Mouse (Mus musculus): Measurements from ENCODE around the gene Trio. TPM values are rescaled to one million over a fixed set of nuclear protein-coding genes. Genes with fewer than 3 reads are reported as not detected.

Gene Trio
- polyA plus RNA-seq, 1 experiment from 2014 or later = 32.7 TPM

DNA sequence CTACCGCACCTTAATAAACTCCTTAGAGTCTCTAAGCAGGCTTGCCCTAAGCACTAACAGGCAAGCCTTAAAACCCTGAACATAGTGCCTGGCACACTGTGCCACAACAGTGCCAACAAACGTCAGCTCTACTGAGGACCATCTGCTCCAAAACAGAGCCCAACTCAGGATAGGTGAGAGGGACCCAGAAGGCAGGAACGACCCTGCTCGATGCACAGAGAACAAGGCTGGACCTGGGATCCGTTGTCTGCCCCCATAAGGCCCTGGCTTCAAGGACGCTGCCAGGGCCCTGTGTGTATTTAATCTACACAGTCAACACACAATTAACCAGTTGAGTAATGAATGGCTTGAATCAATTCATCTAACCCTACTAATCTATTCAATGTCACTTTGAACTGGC is 86.8 kb downstream of the Trio start:
- Histone ChIP-seq H3K79me2 (ENCODE audit: inconsistent target) (peaks cover 96% of the 10 kb centered on the region), H3K27ac (peak overlapping the region; percentile 71; the same call in 1 of the 2 replicates), H3K4me3 (ENCODE audit: inconsistent target) (no peak overlapping the region), H3K36me3 (ENCODE audit: inconsistent target) (no peaks in the 10 kb centered on the region)
- WGBS (ENCODE audit: missing documents) = 95% methylated on average over 6 of the region's 6 CpGs

DNA sequence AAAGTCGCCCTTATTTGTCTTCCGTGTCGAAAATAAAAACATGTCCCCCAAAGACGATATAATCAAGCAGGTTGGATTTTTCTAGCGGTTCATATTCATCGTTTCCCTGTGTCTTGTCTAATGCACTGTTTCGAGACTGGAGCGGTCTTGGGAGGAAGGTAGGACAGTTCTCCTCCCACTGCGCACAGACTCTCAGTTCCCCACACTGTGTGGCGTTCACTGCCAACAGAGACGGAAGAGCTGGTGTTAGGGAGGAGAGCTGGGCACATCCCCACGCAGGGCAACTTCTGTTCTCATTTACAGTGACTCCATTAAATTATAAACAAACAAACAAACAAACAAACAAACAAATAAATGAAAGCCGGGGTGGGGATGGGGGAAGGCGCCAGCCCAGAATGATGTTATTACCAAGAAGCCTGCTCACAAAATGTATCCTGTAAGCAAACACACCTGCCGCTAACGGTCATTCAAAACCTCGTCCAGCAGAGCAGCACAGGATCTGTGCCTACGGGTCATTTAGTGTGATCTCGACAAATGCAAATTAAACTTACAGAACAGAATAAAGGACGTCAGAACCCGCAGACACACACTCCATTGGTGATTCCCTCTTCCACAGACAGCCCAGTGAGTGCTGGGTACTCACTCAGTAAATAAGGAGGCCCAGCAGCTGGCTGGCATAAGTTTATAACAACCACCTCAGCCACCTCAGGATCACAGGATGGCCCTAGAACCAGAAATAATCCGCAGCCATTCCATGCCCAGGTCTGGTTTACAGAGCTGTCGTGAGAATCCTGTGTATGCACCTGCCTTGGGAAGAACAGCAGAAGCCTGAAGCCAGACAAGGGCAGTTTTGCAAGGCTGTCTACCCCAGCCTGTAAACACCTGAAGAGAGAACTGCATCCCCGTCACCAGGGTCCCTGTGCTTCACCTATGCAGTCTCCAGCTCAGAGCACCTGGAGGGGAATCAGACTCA is 87.5 kb downstream of the Trio start:
- Histone ChIP-seq H3K4me3 (ENCODE audit: inconsistent target) (no peak overlapping the region; the same call in 1 of the 2 replicates), H3K36me3 (ENCODE audit: inconsistent target) (no peaks in the 10 kb centered on the region), H3K27ac (peak overlapping the region; percentile 71), H3K79me2 (ENCODE audit: inconsistent target) (peaks cover 96% of the 10 kb centered on the region)
- WGBS (ENCODE audit: missing documents) = 64% methylated on average over 24 of the region's 24 CpGs

DNA sequence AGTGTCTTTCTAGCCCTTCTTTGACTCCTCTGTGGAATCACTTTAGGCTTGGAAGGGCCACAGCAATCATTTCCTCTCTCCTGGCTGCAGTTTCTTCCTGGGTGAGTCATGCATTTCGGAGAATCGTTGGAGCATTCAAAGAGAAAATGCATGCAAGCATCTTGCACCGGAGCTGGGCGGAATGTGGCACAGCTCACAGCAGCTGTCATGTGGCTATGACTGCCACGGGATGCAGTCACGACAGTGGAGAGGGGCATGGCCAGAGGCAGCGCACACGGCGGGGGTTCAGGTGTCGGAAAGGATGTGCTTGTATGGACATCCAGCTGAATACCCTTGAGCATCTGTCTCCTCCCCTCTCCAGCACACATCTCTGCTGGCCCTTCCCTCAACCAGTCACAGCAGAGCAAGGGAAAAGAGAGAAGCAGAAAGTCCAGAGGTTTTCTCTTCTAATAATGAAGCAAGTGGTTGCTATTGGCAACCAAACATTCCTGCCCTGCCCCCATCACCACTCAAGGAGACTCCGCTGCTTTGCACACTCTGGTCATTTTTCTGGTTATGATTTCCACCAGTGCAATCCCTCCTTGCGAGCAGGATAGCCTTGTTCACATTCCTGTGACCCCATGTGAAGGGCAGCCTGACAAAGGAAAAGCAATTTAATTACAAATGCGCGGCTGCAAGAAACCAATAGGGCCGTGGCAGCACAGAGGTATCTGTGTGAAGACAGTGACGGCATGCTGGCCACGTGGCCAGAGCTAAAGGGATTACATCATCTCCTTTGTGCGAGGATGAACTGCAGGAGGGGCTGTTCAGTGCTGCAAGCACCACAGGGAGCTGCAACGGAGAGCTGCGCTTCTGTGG is 88.4 kb downstream of the Trio start:
- WGBS (ENCODE audit: missing documents) = 60% methylated on average over 20 of the region's 20 CpGs
- H3K4me3 ChIP-seq (ENCODE audit: inconsistent target) = no peak overlapping the region; the same call in 1 of the 2 replicates
- H3K36me3 ChIP-seq (ENCODE audit: inconsistent target) = no peaks in the 10 kb centered on the region
- H3K79me2 ChIP-seq (ENCODE audit: inconsistent target) = peaks cover 96% of the 10 kb centered on the region
- peak overlapping the region; percentile 71 for H3K27ac ChIP-seq

DNA sequence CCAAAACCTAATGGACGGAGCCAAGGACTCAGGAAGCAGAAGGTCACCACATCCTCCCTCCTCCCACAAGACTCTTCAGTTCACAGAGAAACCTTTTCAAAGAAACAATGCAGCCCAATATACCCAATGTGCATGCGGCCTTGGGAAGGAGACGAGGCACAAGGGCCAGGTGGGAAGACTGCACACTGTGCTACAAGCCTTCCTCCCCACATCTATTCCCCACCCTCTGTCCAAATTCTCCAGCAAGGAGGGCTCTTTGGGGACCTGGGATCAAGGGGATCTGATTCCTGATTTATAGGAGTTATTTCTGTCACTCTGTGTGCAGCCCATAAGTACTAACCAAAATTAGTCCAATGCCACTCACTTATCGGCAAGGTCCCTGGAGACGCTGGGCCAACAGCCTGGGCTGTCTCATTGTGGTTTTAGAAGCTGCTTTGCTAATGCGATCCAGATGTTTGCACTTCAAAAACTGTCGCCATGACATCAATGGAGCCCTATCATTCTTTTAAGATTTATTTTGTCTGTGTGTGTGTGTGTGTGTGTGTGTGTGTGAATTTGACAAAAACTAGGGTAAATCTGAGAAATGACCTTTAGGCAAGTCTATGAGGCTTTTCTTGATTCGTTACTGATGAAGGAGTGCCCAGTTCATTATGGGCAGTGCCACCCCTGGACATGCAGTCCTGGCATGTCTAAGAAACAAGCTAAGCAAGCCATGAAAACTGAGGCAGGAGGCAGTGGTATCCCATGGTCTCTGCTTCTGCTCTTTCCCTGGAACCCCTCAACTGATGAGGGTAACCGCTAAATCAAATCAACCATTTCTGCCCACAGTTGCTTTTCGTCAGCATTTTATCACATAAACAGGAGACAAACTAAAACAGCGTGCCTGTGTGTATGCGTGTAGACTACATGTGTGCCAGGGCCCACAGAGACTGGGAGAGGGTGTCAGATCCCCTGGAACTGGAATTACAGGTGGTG is 89.6 kb downstream of the Trio start:
- H3K4me3 ChIP-seq (ENCODE audit: inconsistent target) = no peak overlapping the region
- H3K36me3 ChIP-seq (ENCODE audit: inconsistent target) = no peaks in the 10 kb centered on the region
- peak overlapping the region; percentile 71 for H3K27ac ChIP-seq
- peaks cover 99% of the 10 kb centered on the region for H3K79me2 ChIP-seq (ENCODE audit: inconsistent target)
- WGBS (ENCODE audit: missing documents) = 89% methylated on average over 12 of the region's 12 CpGs

DNA sequence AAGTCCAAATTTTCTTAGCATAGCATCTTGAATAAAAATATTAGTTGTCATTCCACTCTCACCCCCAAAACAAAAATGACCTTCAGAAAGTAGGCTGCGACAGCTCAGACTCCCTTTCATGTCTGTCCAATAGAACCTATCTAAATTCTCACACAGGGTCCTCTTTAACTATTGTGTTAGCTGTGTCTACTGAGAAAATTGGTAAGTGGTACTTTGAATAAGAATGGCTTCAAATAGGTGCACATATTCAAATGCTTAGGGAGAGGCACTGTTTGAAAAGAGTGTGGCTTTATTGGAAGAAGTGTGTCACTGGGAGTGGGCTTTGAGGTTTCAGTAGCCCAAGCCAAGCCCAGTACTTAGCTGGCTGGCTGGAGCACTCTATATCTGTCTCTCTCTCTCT is 92.4 kb downstream of the Trio start:
- WGBS (ENCODE audit: missing documents) = 100% methylated on average over 1 of the region's 1 CpGs
- no peak overlapping the region for H3K4me3 ChIP-seq (ENCODE audit: inconsistent target)
- H3K27ac ChIP-seq = no peak overlapping the region
- H3K79me2 ChIP-seq (ENCODE audit: inconsistent target) = peaks cover 100% of the 10 kb centered on the region
- H3K36me3 ChIP-seq (ENCODE audit: inconsistent target) = no peaks in the 10 kb centered on the region

DNA sequence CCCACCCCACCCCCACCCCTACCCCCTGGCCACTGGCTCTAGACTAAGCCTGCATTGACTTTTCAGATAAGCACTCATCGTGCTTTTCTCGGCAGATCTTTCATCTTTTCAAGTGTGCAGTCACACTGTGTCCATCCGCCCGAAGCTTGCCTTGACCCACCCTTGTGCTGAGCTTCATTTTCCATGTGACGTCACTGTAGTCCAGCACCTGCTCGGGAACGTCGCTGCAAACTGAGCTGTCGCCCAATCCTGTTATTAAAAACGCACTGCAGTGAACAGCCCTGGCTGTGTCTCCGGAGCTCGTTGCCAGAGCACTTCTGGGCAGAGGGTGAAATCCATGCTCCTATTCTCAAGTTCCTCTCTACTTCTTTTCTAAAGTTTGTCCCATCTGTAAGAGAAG is 93.8 kb downstream of the Trio start:
- Histone ChIP-seq H3K27ac (no peak overlapping the region), H3K79me2 (ENCODE audit: inconsistent target) (peaks cover 100% of the 10 kb centered on the region), H3K36me3 (ENCODE audit: inconsistent target) (no peaks in the 10 kb centered on the region), H3K4me3 (ENCODE audit: inconsistent target) (no peak overlapping the region)
- 97% methylated on average over 12 of the region's 12 CpGs for whole genome bisulfite sequencing (ENCODE audit: missing documents)

DNA sequence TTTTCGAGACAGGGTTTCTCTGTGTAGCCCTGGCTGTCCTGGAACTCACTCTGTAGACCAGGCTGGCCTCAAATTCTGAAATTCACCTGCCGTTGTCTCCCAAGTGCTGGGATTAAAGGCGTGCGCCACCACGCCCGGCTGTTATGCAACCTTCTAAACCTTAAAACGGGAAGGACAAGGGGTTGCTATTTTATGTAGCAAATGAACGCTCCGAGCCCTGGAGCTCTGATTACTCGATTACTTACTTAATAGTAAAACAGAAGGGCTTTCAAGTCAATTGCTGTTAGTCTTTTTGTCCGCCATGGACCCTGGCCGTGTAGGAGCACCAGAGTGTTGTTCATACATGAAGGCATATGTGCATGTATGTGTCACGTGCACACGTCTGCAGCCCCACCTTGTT is 94.2 kb downstream of the Trio start:
- H3K36me3 ChIP-seq (ENCODE audit: inconsistent target) = no peaks in the 10 kb centered on the region
- H3K79me2 ChIP-seq (ENCODE audit: inconsistent target) = peaks cover 99% of the 10 kb centered on the region
- 74% methylated on average over 14 of the region's 14 CpGs for WGBS (ENCODE audit: missing documents)
- H3K27ac ChIP-seq = no peak overlapping the region
- no peak overlapping the region for H3K4me3 ChIP-seq (ENCODE audit: inconsistent target)

DNA sequence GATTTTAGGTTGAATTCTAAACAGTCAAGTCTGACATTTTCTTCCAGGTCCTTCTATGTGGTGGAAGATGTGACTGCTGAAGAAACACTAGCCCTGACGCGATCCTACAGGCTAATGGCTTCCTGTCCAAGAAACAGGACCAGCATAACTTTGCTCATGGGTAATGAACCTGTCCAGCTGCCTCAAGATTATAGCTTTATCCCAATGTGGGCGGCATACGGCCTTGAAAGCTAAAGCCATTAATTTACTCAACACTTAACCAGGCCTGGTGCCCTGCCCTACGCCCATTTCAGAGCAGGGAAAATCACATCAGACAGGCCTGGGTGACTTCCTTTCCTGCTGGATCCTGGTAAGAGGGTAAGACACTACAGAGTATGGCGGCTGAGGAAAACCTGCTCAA is 98.0 kb downstream of the Trio start:
- Histone ChIP-seq H3K36me3 (ENCODE audit: inconsistent target) (no peaks in the 10 kb centered on the region), H3K4me3 (ENCODE audit: inconsistent target) (no peak overlapping the region), H3K27ac (no peak overlapping the region), H3K79me2 (ENCODE audit: inconsistent target) (peaks cover 84% of the 10 kb centered on the region)
- 92% methylated on average over 4 of the region's 6 CpGs for WGBS (ENCODE audit: missing documents)

DNA sequence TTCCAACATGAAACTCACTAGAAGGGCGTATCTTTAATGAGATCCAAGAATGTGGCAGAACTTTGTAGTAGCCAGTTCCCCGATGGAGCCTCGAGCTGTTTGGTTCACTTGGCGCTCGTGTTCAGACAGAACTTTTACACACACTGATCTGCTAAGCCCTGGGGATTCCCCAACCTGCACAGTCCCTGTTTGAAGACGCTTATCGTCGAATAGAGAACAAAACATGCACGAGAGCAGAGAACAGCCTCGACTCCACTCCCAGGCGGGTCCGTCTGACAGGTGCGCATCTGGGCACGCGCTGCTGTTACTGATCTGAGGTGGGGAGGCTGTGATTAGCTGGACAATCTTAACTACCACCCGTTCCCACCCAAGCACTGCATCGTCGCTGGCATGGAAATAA is 98.7 kb downstream of the Trio start:
- 69% methylated on average over 18 of the region's 18 CpGs for WGBS (ENCODE audit: missing documents)
- peak overlapping the region; percentile 97 for H3K27ac ChIP-seq
- no peak overlapping the region for H3K4me3 ChIP-seq (ENCODE audit: inconsistent target)
- H3K36me3 ChIP-seq (ENCODE audit: inconsistent target) = no peaks in the 10 kb centered on the region
- peaks cover 84% of the 10 kb centered on the region for H3K79me2 ChIP-seq (ENCODE audit: inconsistent target)

DNA sequence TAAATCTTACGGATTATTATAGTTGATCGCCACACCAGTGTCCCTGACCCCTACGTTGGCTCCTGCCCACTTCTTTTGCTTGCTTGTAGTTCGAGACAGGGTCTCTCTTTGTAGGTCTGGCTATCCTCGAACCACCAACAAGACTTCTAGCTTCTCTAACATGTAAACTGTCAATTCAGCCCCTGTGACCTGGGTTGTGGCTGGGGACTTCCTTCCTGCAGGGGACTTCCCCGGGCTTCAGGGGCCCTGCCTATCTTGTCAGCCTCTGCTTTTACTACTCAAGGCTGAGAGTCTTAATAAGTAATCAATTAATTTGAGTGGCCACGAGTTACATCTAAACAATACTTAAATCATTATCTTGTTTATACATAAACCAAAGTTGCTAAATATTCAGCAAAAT is 99.2 kb downstream of the Trio start:
- 44% methylated on average over 7 of the region's 7 CpGs for WGBS (ENCODE audit: missing documents)
- Histone ChIP-seq H3K27ac (peak overlapping the region; percentile 97), H3K79me2 (ENCODE audit: inconsistent target) (peaks cover 84% of the 10 kb centered on the region), H3K4me3 (ENCODE audit: inconsistent target) (no peak overlapping the region), H3K36me3 (ENCODE audit: inconsistent target) (no peaks in the 10 kb centered on the region)

DNA sequence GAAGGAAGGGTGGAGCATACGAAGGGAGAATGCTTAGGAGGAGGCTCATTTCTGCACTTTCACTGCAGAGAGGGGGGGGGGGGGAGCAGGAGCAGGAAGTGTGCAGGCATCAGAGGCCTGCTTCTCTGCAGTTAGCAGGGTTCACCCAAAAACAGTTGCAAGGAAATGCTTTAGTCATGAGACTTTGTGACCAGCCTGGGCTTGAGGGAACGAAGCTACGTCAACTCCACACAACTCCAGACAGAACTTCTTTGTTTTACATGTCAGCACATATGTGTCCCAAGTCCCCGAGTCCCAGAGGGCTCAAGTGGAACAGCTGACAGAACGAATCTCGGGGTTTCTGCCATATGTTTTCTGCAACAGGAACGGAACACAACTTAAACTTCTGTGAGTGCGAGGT is 99.8 kb downstream of the Trio start:
- H3K27ac ChIP-seq = peak overlapping the region; percentile 97
- H3K36me3 ChIP-seq (ENCODE audit: inconsistent target) = no peaks in the 10 kb centered on the region
- H3K79me2 ChIP-seq (ENCODE audit: inconsistent target) = peaks cover 84% of the 10 kb centered on the region
- WGBS (ENCODE audit: missing documents) = 3% methylated on average over 8 of the region's 8 CpGs
- H3K4me3 ChIP-seq (ENCODE audit: inconsistent target) = no peak overlapping the region

DNA sequence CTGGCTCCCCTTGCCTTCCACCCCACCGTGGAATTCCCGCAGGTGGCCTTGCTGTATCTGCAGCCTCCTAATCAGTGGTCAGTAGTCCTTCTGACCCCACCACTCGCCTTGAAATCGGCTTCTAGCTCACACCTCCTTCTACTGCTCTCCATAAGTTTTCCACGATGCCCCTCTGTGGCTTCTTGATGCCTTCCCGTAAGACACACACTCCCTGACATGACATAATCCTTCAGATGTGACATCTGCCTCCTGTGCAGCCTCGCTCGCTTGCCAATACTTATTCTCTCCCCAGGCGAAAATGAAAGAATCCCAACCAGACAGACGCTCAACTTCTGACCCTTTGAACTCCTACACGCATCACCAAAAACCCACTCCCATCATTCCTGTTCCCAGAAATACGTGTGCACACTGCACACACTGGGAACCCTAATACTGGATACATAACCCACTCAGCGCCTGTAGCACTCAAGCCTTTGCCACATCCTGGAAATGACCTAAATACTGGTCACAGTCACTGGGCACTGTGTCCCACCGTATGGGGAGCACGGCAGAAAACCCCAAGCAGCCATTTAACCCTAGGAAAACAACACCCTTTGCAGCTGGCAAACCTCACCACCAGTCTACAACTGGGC is 100.5 kb downstream of the Trio start:
- no peaks in the 10 kb centered on the region for H3K36me3 ChIP-seq (ENCODE audit: inconsistent target)
- peak overlapping the region; percentile 97 for H3K27ac ChIP-seq
- WGBS (ENCODE audit: missing documents) = 56% methylated on average over 15 of the region's 15 CpGs
- peaks cover 84% of the 10 kb centered on the region for H3K79me2 ChIP-seq (ENCODE audit: inconsistent target)
- no peak overlapping the region for H3K4me3 ChIP-seq (ENCODE audit: inconsistent target)

DNA sequence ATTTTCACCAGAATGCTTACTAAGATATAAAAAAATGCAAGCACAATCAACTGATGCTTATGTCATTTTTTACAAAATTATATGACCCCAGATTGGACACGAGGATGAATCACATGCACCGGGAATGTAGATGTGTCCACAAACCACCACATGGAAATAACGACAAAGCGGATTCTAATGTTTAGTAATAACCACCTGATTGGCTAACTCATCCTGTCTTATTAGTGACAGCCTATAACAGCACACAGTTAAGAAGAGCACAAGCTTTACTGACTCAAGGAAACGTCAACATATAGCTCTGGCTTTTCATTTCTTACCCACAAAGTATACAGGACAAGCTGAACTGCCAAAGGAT is 101.7 kb downstream of the Trio start:
- peaks cover 84% of the 10 kb centered on the region for H3K79me2 ChIP-seq (ENCODE audit: inconsistent target)
- no peaks in the 10 kb centered on the region for H3K36me3 ChIP-seq (ENCODE audit: inconsistent target)
- peak overlapping the region; percentile 97 for H3K27ac ChIP-seq
- H3K4me3 ChIP-seq (ENCODE audit: inconsistent target) = no peak overlapping the region
- WGBS (ENCODE audit: missing documents) = 3% methylated on average over 5 of the region's 5 CpGs
